Mouse (Mus musculus) megakaryocyte, embryonic 14.5 days (primary cell): ENCODE measurements around the gene Sfxn4. TPM values are rescaled to one million over a fixed set of nuclear protein-coding genes. Genes with fewer than 3 reads are reported as not detected.
"Not testable (repeated sequence)": the region's sequence is repeated elsewhere in the genome, so short reads cannot be mapped to it uniquely, and the experiment has no call there.

Source experiments
- H3K27me3 ChIP-seq: replicated peaks from 2 replicates; pipeline ENCODE3; 2012; ENCODE audit warnings: inconsistent platforms
- H3K36me3 ChIP-seq: replicated peaks from 2 replicates; pipeline ENCODE3; 2012; ENCODE audit warnings: low read length, inconsistent platforms, mixed read lengths
- H3K4me1 ChIP-seq: 2 replicates; pipeline ENCODE4 v1.6.1; 2012; ENCODE audit warnings: inconsistent platforms
- H3K4me3 ChIP-seq: replicated peaks from 2 replicates; pipeline ENCODE3; 2012; ENCODE audit warnings: moderate library complexity, mild to moderate bottlenecking, inconsistent platforms
- H3K9me3 ChIP-seq: 2 replicates; pipeline ENCODE4 v1.6.1; 2012; ENCODE audit warnings: inconsistent platforms
- FLI1 ChIP-seq: IDR thresholded peaks from 2 replicates; pipeline ENCODE4 v1.6.1; 2012; ENCODE audit warnings: low read length, inconsistent platforms, mixed read lengths
- GATA1 ChIP-seq: IDR thresholded peaks from 3 replicates; pipeline ENCODE4 v1.6.1; 2012; ENCODE audit warnings: mixed read lengths, low read length, inconsistent platforms, borderline replicate concordance
- polyA plus RNA-seq: library from polyadenylated mRNA; stranded (reverse); fragments of >175 nt; gene quantifications from 2 replicates; pipeline ENCODE4 v1.2.3, GENCODE M21; 2012; ENCODE audit warnings: low replicate concordance; ENCODE audit not compliant: insufficient read depth

Sfxn4 gene
- polyA plus RNA-seq, 1 experiment: not detected

GRCm38 (mm10) chr19:60889714-60890315 lies 28.5 kb upstream of the Sfxn4 start, which contains the start of gene Grk5:
TSS of gene Grk5 (plus strand) at chr19:60889749.
- no peak for TF ChIP-seq GATA1
- no peak for TF ChIP-seq FLI1
- Histone ChIP-seq H3K36me3 (no peaks in the 10 kb centered on the region), H3K27me3 (no peaks in the 10 kb centered on the region), H3K4me3 (peak within 1 kb of the TSS; percentile 97), H3K4me1 (peaks cover 36% of the 10 kb centered on the region), H3K9me3 (no peaks in the 10 kb centered on the region)

- no peak for TF ChIP-seq GATA1
- TF ChIP-seq FLI1: no peak
- peaks cover 36% of the 10 kb centered on the region for H3K4me1 ChIP-seq
- H3K36me3 ChIP-seq: no peaks in the 10 kb centered on the region
- H3K9me3 ChIP-seq: no peaks in the 10 kb centered on the region
- H3K27me3 ChIP-seq: no peaks in the 10 kb centered on the region
- peak overlapping the region; percentile 97 for H3K4me3 ChIP-seq
These were observed 27.9 kb upstream of the Sfxn4 start for GRCm38 (mm10) chr19:60889101-60889713.

- Histone ChIP-seq H3K9me3 (no peaks in the 10 kb centered on the region), H3K36me3 (no peaks in the 10 kb centered on the region), H3K4me1 (peaks cover 42% of the 10 kb centered on the region), H3K4me3 (no peak overlapping the region), H3K27me3 (no peaks in the 10 kb centered on the region)
- TF ChIP-seq GATA1: no peak
- no peak for TF ChIP-seq FLI1
These were observed 26.4 kb upstream of the Sfxn4 start for GRCm38 (mm10) chr19:60887637-60888036.

- Histone ChIP-seq H3K4me3 (no peak overlapping the region), H3K9me3 (no peaks in the 10 kb centered on the region), H3K27me3 (no peaks in the 10 kb centered on the region), H3K36me3 (no peaks in the 10 kb centered on the region), H3K4me1 (peaks cover 17% of the 10 kb centered on the region)
- TF ChIP-seq GATA1 (no peak), FLI1 (no peak)
These were observed 21.9 kb upstream of the Sfxn4 start for GRCm38 (mm10) chr19:60883129-60883528.

GRCm38 (mm10) chr19:60874064-60874694 lies 12.9 kb upstream of the Sfxn4 start, which contains the start of gene Prdx3:
TSS of gene Prdx3 (minus strand) at chr19:60874556.
- TF ChIP-seq FLI1 (no peak), GATA1 (no peak)
- Histone ChIP-seq H3K27me3 (no peaks in the 10 kb centered on the region), H3K4me1 (peaks cover 34% of the 10 kb centered on the region), H3K36me3 (peaks cover 36% of the 10 kb centered on the region), H3K4me3 (peak within 1 kb of the TSS; percentile 97), H3K9me3 (no peaks in the 10 kb centered on the region)

GRCm38 (mm10) chr19:60873501-60873900 lies 12.2 kb upstream of the Sfxn4 start:
- no peaks in the 10 kb centered on the region for H3K9me3 ChIP-seq
- TF ChIP-seq FLI1 (no peak), GATA1 (no peak)
- H3K4me1 ChIP-seq: peaks cover 35% of the 10 kb centered on the region
- peaks cover 43% of the 10 kb centered on the region for H3K36me3 ChIP-seq
- H3K4me3 ChIP-seq: peak overlapping the region; percentile 97
- H3K27me3 ChIP-seq: no peaks in the 10 kb centered on the region

GRCm38 (mm10) chr19:60872272-60872671 lies 11.0 kb upstream of the Sfxn4 start:
- no peaks in the 10 kb centered on the region for H3K9me3 ChIP-seq
- H3K4me1 ChIP-seq: peaks cover 35% of the 10 kb centered on the region
- H3K36me3 ChIP-seq: peaks cover 51% of the 10 kb centered on the region
- peak overlapping the region; percentile 54 for H3K4me3 ChIP-seq
- no peaks in the 10 kb centered on the region for H3K27me3 ChIP-seq
- TF ChIP-seq FLI1 (no peak), GATA1 (no peak)

GRCm38 (mm10) chr19:60871366-60871765 lies 10.1 kb upstream of the Sfxn4 start:
- peaks cover 59% of the 10 kb centered on the region for H3K36me3 ChIP-seq
- no peaks in the 10 kb centered on the region for H3K9me3 ChIP-seq
- no peak overlapping the region for H3K4me3 ChIP-seq

GRCm38 (mm10) chr19:60870489-60870888 lies 9.2 kb upstream of the Sfxn4 start:
- Histone ChIP-seq H3K9me3 (no peaks in the 10 kb centered on the region), H3K27me3 (no peaks in the 10 kb centered on the region), H3K4me3 (no peak overlapping the region), H3K4me1 (peaks cover 35% of the 10 kb centered on the region), H3K36me3 (peaks cover 65% of the 10 kb centered on the region)
- TF ChIP-seq GATA1 (no peak), FLI1 (no peak)

More at GRCm38 (mm10) chr19:60871366-60871765, 10.1 kb upstream of the Sfxn4 start:
- TF ChIP-seq GATA1 (no peak), FLI1 (no peak)
- no peaks in the 10 kb centered on the region for H3K27me3 ChIP-seq
- H3K4me1 ChIP-seq: peaks cover 35% of the 10 kb centered on the region

GRCm38 (mm10) chr19:60866169-60866568 lies 4.9 kb upstream of the Sfxn4 start:
- H3K4me3 ChIP-seq, H3K9me3 ChIP-seq, H3K27me3 ChIP-seq: not testable (repeated sequence)
- peaks cover 75% of the 10 kb centered on the region for H3K36me3 ChIP-seq
- H3K4me1 ChIP-seq: peaks cover 14% of the 10 kb centered on the region; the same call in 1 of the 2 replicates
